Mouse (Mus musculus) heart, postnatal 0 days (tissue): ENCODE measurements around the gene 4930402K13Rik.

Source experiments
- CTCF ChIP-seq: IDR thresholded peaks from 2 replicates; pipeline ENCODE4 v1.5.1; 2016; ENCODE audit warnings: antibody characterized with exemption, control low read depth, low read depth
- EP300 ChIP-seq: IDR thresholded peaks from 2 replicates; pipeline ENCODE4 v1.6.1; 2016; ENCODE audit warnings: antibody characterized with exemption, low read depth

DNA sequence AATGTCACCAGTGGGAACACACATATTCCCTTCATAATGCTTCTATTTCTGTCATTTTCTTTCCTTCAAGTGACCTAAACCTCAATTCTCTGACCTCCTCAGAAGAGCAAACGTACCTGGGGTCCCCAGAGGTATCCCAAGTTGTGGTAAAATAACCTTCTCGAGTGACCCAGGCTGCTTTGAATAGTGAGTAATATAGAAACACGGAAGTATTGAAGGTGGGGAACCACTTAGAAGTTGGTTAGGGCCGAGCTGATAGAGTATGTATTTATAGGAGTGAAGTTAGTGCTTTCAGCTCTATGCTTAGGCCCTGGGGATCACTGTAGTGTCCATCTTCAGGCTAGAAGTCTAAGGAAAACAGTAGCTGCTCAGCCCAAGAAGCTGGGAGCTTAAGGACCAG lies 20.6 kb downstream of the 4930402K13Rik start:
- TF ChIP-seq CTCF = no peak
- no peak for TF ChIP-seq EP300
